ENCODE assay signal across 11 mouse cellular contexts in the genomic region with DNA sequence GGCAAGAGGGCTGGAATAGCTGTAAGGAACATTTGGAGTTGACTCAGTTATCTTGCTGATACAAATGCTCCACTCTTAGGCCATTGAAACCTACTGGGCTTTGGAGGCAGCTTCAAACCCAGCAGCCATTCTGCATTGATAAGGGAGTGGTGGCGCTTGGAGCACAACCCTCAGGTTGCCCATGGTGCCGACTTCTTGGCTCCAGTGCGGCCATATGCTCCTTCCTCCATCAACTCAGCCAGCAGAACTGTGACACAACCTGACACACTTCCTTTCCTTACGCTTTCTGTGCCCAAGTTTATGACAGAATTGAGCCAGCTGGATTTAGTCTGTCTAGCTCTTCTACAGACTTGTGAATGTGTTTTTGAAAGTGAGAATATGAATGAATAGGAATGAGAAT. TPM values are rescaled to one million over a fixed set of nuclear protein-coding genes. Genes with fewer than 3 reads are reported as not detected.
DNase-seq lines count a peak whose midpoint lies in the region; ATAC-seq and TF ChIP-seq lines count a peak whose summit lies in the region.
"Had no signal": no experiment of that assay in that cellular context is flagged by ENCODE, and none has a peak within 500 bp of the region (broad histone marks: within the 10 kb centered on the region; RNA-seq: fewer than 3 reads in every experiment).

No protein-coding gene starts in this region.

- H3K4me3 ChIP-seq in heart, embryonic 12.5 days, result 0 out of 2 replicates have a peak overlapping the region, but pooled peaks have one; percentile 82
- H3K4me3 ChIP-seq in forebrain, postnatal 0 days (ENCODE audit: low read depth, low read length), result no peak overlapping the region
- no peak overlapping the region for H3K4me3 ChIP-seq in neural tube, embryonic 13.5 days

- no peaks in the 10 kb centered on the region for H3K27me3 ChIP-seq in heart, embryonic 12.5 days (replicated peaks)
- no peaks in the 10 kb centered on the region for H3K27me3 ChIP-seq in forebrain, postnatal 0 days (ENCODE audit: insufficient read depth, low read length)
- no peaks in the 10 kb centered on the region for H3K27me3 ChIP-seq in neural tube, embryonic 13.5 days

- H3K4me2 ChIP-seq in heart, embryonic 12.5 days, result peak overlapping the region; percentile 92
- peak overlapping the region; percentile 8; the same call in 1 of the 2 replicates for H3K4me2 ChIP-seq in forebrain, postnatal 0 days (ENCODE audit: low read depth)
- H3K4me2 ChIP-seq in neural tube, embryonic 13.5 days, result peak overlapping the region; percentile 73

- no peak for DNase-seq in heart, postnatal 36 days
- DNase-seq in right cerebral cortex, postnatal 10 days (ENCODE audit: low spot score in 2 of 2), result peak; percentile 32 to 63
- DNase-seq in right cerebral cortex, postnatal 4 days, result no peak
- peak; percentile 57 for DNase-seq in forebrain, postnatal 0 days
- DNase-seq in layer of hippocampus, postnatal 14 days (ENCODE audit: low spot score in 2 of 2), result no peak
- DNase-seq in adrenal gland, postnatal 25 days, result no peak
- DNase-seq: lung, postnatal 4 days; right cerebral cortex, postnatal 14 days had no signal

- no peaks in the 10 kb centered on the region for H3K9me3 ChIP-seq in heart, embryonic 12.5 days (replicated peaks)
- no peaks in the 10 kb centered on the region for H3K9me3 ChIP-seq in forebrain, postnatal 0 days (ENCODE audit: low read length)
- no peaks in the 10 kb centered on the region for H3K9me3 ChIP-seq in neural tube, embryonic 13.5 days

- no peak overlapping the region for H3K9ac ChIP-seq in heart, embryonic 12.5 days
- no peak overlapping the region for H3K9ac ChIP-seq in forebrain, postnatal 0 days
- peak overlapping the region; percentile 99 for H3K9ac ChIP-seq in neural tube, embryonic 13.5 days

- no peak overlapping the region for H3K27ac ChIP-seq in heart, embryonic 12.5 days (ENCODE audit: poor library complexity, severe bottlenecking)
- H3K27ac ChIP-seq in forebrain, postnatal 0 days (ENCODE audit: low read depth, low read length), result peak overlapping the region; percentile 99; the same call in 1 of the 2 replicates
- H3K27ac ChIP-seq in neural tube, embryonic 13.5 days (replicated peaks), result no peak overlapping the region

- intact Hi-C loops in heart, postnatal 36 days (cut with DNase I), result loop anchor here (5.0 kb wide), 1 partner anchor 130 kb away; no protein-coding TSS in a partner anchor

- ATAC-seq in heart, embryonic 12.5 days (ENCODE audit: insufficient number of reproducible peaks, low FRiP score), result no peak
- no peak for ATAC-seq in forebrain, postnatal 0 days
- ATAC-seq in neural tube, embryonic 13.5 days (ENCODE audit: low read depth), result no peak
- ATAC-seq: inflammation-experienced regulatory T-cells, adult 6 months had no signal

- 50% methylated on average over 4 of the region's 4 CpGs for WGBS in heart, embryonic 12.5 days
- WGBS in forebrain, postnatal 0 days, result 64% methylated on average over 4 of the region's 4 CpGs
- 88% methylated on average over 4 of the region's 4 CpGs for WGBS in neural tube, embryonic 13.5 days

- peaks cover 41% of the 10 kb centered on the region for H3K4me1 ChIP-seq in heart, embryonic 12.5 days (replicated peaks)
- H3K4me1 ChIP-seq in forebrain, postnatal 0 days (ENCODE audit: insufficient read depth), result 0 out of 2 replicates have a peak, but pooled peaks cover 16% of the 10 kb centered on the region
- H3K4me1 ChIP-seq in neural tube, embryonic 13.5 days (replicated peaks), result peaks cover 34% of the 10 kb centered on the region

- H3K36me3 ChIP-seq in heart, embryonic 12.5 days, result peaks cover 6% of the 10 kb centered on the region; the same call in 1 of the 2 replicates
- H3K36me3 ChIP-seq in forebrain, postnatal 0 days (ENCODE audit: insufficient read depth), result no peaks in the 10 kb centered on the region
- no peaks in the 10 kb centered on the region for H3K36me3 ChIP-seq in neural tube, embryonic 13.5 days

- no peak for TF ChIP-seq CTCF in forebrain, postnatal 0 days (IDR thresholded peaks at IDR 0.05; ENCODE audit: low read depth)

RNA-seq across cellular contexts. Expression of a gene that starts 2.6 kb away (rescaled TPM):
- polyA plus RNA-seq in heart, embryonic 12.5 days (2016; fragmentation: Nextera tagmentation; extraction: Ambion mirVana), result 13.7 and 14.0 TPM in 2 replicates
- 10 to 100 TPM; 15.3 to 20.6 TPM for total RNA-seq in heart, postnatal 36 days (2021)
- total RNA-seq in forebrain, postnatal 0 days (2014; rRNA removed), result 25.2 and 35.0 TPM in 2 replicates
- polyA plus RNA-seq in forebrain, postnatal 0 days (2015; fragmentation: Nextera tagmentation; extraction: Ambion mirVana), result 6.3 and 6.6 TPM in 2 replicates
- polyA plus RNA-seq in neural tube, embryonic 13.5 days (2015; fragmentation: Nextera tagmentation; extraction: Ambion mirVana), result 12.1 and 15.9 TPM in 2 replicates
- 10 to 100 TPM; 30.3 to 42.0 TPM for total RNA-seq in layer of hippocampus, postnatal 14 days (2021)
- total RNA-seq in adrenal gland, postnatal 25 days (2021), result 36.6 and 39.2 TPM in 2 replicates

RNA-seq across cellular contexts. Expression of a gene that starts 2.7 kb away (rescaled TPM):
- polyA plus RNA-seq in heart, embryonic 12.5 days (2016; fragmentation: Nextera tagmentation; extraction: Ambion mirVana), result 43.6 and 45.4 TPM in 2 replicates
- 10 to 100 TPM; 15.8 to 16.3 TPM for total RNA-seq in heart, postnatal 36 days (2021)
- total RNA-seq in forebrain, postnatal 0 days (2014; rRNA removed), result 18.7 and 21.0 TPM in 2 replicates
- 36.0 and 40.0 TPM in 2 replicates for polyA plus RNA-seq in forebrain, postnatal 0 days (2015; fragmentation: Nextera tagmentation; extraction: Ambion mirVana)
- polyA plus RNA-seq in neural tube, embryonic 13.5 days (2015; fragmentation: Nextera tagmentation; extraction: Ambion mirVana), result 46.2 and 47.2 TPM in 2 replicates
- 10 to 100 TPM; 10.7 to 11.2 TPM for total RNA-seq in layer of hippocampus, postnatal 14 days (2021)
- 21.5 and 31.2 TPM in 2 replicates for total RNA-seq in adrenal gland, postnatal 25 days (2021)

RNA-seq across cellular contexts. Expression of a gene that starts 25.6 kb away (rescaled TPM):
- 199 and 207 TPM in 2 replicates for polyA plus RNA-seq in heart, embryonic 12.5 days (2016; fragmentation: Nextera tagmentation; extraction: Ambion mirVana)
- 100 to 1,000 TPM; 236 to 256 TPM for total RNA-seq in heart, postnatal 36 days (2021)
- total RNA-seq in forebrain, postnatal 0 days (2014; rRNA removed), result 0.43 and 1.1 TPM in 2 replicates
- 0.23 and 0.50 TPM in 2 replicates for polyA plus RNA-seq in forebrain, postnatal 0 days (2015; fragmentation: Nextera tagmentation; extraction: Ambion mirVana)
- polyA plus RNA-seq in neural tube, embryonic 13.5 days (2015; fragmentation: Nextera tagmentation; extraction: Ambion mirVana), result 0.80 and 2.4 TPM in 2 replicates
- under 1 TPM; 0.30 to 0.45 TPM for total RNA-seq in layer of hippocampus, postnatal 14 days (2021)
- total RNA-seq in adrenal gland, postnatal 25 days (2021), result 1.3 and 1.5 TPM in 2 replicates

RNA-seq across cellular contexts. Expression of a gene that starts 44.2 kb away (rescaled TPM):
- polyA plus RNA-seq in heart, embryonic 12.5 days (2016; fragmentation: Nextera tagmentation; extraction: Ambion mirVana), result 4.5 and 5.7 TPM in 2 replicates
- total RNA-seq in heart, postnatal 36 days (2021), result under 1 TPM; 0.27 to 0.64 TPM
- 0.31 TPM in 1 of 2 replicates, not detected in the other for total RNA-seq in forebrain, postnatal 0 days (2014; rRNA removed)
- 0.47 and 0.82 TPM in 2 replicates for polyA plus RNA-seq in forebrain, postnatal 0 days (2015; fragmentation: Nextera tagmentation; extraction: Ambion mirVana)
- polyA plus RNA-seq in neural tube, embryonic 13.5 days (2015; fragmentation: Nextera tagmentation; extraction: Ambion mirVana), result 0.47 and 1.3 TPM in 2 replicates
- under 1 TPM in 1 of 2 experiments, not detected in 1; 0.79 TPM for total RNA-seq in layer of hippocampus, postnatal 14 days (2021)
- total RNA-seq in adrenal gland, postnatal 25 days (2021), result not detected in 2 replicates
- polyA plus RNA-seq: inflammation-experienced regulatory T-cells, adult 6 months had no signal

RNA-seq across cellular contexts. Expression of a gene that starts 47.4 kb away (rescaled TPM):
- 4.3 and 6.1 TPM in 2 replicates for polyA plus RNA-seq in heart, embryonic 12.5 days (2016; fragmentation: Nextera tagmentation; extraction: Ambion mirVana)
- under 1 TPM; 0.35 to 0.36 TPM for total RNA-seq in heart, postnatal 36 days (2021)
- 0.23 TPM in 1 of 2 replicates, not detected in the other for total RNA-seq in forebrain, postnatal 0 days (2014; rRNA removed)
- polyA plus RNA-seq in forebrain, postnatal 0 days (2015; fragmentation: Nextera tagmentation; extraction: Ambion mirVana), result 0.11 TPM in 1 of 2 replicates, not detected in the other
- 0.99 and 1.2 TPM in 2 replicates for polyA plus RNA-seq in neural tube, embryonic 13.5 days (2015; fragmentation: Nextera tagmentation; extraction: Ambion mirVana)
- total RNA-seq in layer of hippocampus, postnatal 14 days (2021), result under 1 TPM in 1 of 2 experiments, not detected in 1; 0.44 TPM
- not detected in 2 replicates for total RNA-seq in adrenal gland, postnatal 25 days (2021)
- polyA plus RNA-seq: inflammation-experienced regulatory T-cells, adult 6 months had no signal

Comparison
In these comparisons a context has a peak if more than half of its experiments do, and no peak if none do; other contexts are left out.
1. DNase-seq: peak in right cerebral cortex, postnatal 10 days (2 of 2) and forebrain, postnatal 0 days (single experiment); none in heart, postnatal 36 days (0 of 2), right cerebral cortex, postnatal 4 days (single experiment), layer of hippocampus, postnatal 14 days (0 of 2) and adrenal gland, postnatal 25 days (single experiment).
2. H3K4me2 ChIP-seq: peak in every context shown above with its lines; median percentile 92 in heart, embryonic 12.5 days; 73 in neural tube, embryonic 13.5 days; 8 in forebrain, postnatal 0 days.
3. RNA of a gene that starts 25.6 kb away (total RNA-seq): 236 to 256 TPM in heart, postnatal 36 days; 1.3 to 1.5 TPM in adrenal gland, postnatal 25 days, 0.30 to 0.45 TPM in layer of hippocampus, postnatal 14 days and 0.43 to 1.1 TPM in forebrain, postnatal 0 days; every median in the first group is over 10 times any median in the second.